Mouse (Mus musculus) cerebellum, adult 2 months (tissue): Measurements from ENCODE around the gene Ntm.

Source experiments
- CTCF ChIP-seq: fragments of 200-500 bp; IDR thresholded peaks from 2 replicates; pipeline ENCODE4 v1.5.1; 2011; ENCODE audit warnings: low read depth, mild to moderate bottlenecking, control low read depth, low read length, moderate library complexity, borderline replicate concordance; ENCODE audit not compliant: insufficient read depth
- POLR2A ChIP-seq: fragments of 200-500 bp; IDR thresholded peaks from 2 replicates; pipeline ENCODE4 v1.6.1; 2011; ENCODE audit warnings: low read length, control low read depth, borderline replicate concordance; ENCODE audit not compliant: insufficient read depth

GRCm38 (mm10) chr9:29004534-29004933 lies 958.4 kb downstream of the Ntm start:
- no peak for TF ChIP-seq CTCF
- no peak for TF ChIP-seq POLR2A
